Mouse (Mus musculus) left cerebral cortex, postnatal 14 days (tissue): ENCODE data around the gene Adgrv1. TPM values are rescaled to one million over a fixed set of nuclear protein-coding genes. Genes with fewer than 3 reads are reported as not detected.

Source experiments
- DNase-seq, 2 experiments: peaks; one replicate each; pipeline ENCODE4 v3.0.0; 2021 to 2022; ENCODE audit warnings: low spot score in 2 of 2, mixed read lengths in 1 of 2
- intact Hi-C: fragments of 180-260 bp; cut with DNase I; formaldehyde crosslinking; loops from one replicate; pipeline ENCODE4 v1.15.1; 2025
- total RNA-seq, 2 experiments: library from RNA; stranded (reverse); gene quantifications; 2 replicates each; pipeline ENCODE4 v1.2.3; 2021

The Adgrv1 gene
- total RNA-seq, 2 experiments from 2014 or later, result 1.7 to 1.8 TPM

DNA sequence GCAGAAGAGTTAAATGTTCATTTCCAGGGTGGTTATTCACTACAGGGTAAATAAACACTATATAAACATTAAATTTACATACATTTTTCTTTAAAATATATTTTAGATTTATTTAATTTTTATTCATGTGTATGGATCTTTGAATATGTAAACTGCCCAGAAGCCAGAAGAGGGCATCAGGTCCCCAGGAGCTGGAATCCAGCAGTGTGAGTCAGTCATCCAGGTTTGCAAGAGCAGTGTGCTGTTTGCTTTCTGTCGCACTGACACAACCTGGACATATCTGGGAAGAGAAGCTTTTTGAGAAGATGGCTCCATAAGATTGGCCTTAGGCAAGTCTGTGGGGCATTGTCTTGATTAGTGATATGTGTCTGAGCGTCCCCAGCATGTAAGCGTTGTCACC is 191.5 kb downstream of the Adgrv1 start:
- intact Hi-C loops, result no loop called here
- no peak for DNase-seq

DNA sequence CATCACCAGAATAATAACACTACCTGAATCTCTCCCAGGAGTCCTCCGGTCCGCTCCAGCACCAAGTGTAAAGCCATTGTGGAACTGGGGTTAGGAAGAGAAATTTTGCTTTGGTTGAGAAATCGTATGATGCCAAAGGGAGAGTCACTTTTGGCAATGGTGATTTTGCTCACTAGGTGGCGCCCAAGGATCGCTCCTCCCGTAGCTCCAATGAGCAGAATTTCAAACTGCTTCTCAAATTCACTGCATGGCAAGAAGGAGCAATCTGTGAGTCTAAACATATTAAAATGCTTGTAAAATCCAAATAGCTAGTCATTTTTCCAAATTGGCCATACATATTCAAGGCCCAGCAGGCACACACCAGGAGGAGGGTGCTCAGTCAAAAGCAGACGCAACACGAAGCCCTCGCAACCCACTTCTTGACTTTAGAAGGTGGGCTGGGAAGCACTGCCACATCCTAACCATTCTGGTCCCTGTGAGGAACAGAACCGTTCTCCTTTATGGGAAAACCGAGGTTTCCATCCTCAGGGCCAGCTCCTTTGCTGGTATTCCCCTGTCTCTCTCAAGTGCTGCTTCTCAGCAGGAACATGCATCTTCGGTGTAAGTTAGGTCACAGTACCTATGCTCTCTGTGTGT is 193.4 kb downstream of the Adgrv1 start:
- intact Hi-C loops, result loop anchor here (1.0 to 2.0 kb wide), 2 partner anchors 203 to 321 kb away; no protein-coding TSS in a partner anchor
- peak; percentile 86 to 92 for DNase-seq

DNA sequence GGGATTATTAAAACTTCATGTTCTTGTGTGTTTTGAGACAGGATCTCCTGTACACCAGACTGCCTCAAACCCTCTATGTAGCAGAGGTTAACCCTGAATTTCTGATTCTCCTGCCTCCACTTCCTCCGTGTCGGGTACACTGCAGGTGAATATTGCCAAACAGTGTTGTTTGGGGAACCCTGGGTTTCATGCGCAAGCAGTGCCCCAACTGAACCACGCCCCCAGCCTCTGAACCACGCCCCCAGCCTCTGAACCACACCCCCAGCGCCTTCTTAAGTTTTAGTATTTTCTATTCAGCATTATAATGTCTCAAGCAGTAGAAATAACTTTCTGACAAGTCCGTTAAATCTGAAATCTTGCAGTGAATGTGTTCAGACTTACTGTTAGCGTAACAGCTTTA is 195.9 kb downstream of the Adgrv1 start:
- no peak for DNase-seq
- intact Hi-C loops, result no loop called here

DNA sequence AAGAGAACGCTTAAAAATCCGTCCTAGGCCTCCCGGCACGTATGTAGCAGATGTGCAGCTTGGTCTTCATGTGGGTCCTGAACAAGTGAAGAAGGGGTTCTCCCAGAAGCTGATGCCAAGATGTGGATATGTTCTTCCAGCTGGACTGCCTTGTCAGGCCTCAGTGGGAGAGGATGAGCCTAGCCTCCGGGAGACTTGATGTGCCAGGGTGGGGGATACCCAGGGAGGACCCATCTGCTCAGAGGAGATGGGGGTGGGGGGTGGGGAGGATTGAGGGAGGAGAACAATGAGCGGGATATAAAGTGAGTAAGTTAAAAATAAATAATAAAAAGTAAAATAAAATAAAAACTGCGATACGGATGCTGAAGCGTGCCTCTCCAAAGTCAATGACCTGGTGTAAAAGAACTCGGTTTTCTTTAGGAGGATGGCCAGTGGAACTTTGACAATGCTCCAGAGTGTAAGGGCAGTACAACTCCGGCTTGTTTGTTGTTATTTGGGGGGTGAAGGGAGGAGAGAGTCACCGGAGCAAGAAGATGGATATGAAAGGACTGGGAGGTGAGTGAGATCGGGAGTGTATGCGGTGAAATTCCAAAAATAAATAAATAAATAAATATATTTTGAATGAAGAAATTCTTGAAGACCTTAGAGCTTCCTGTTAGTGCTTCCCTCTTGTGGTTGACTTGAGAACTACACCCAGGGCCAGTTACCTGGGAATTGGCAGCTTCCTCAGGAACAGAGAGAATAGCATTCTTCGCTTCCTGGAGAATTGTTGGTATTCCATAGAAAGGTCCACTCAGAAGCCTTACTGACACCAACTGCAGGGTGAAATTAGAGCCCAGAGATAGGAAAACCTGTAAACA is 205.8 kb downstream of the Adgrv1 start:
- intact Hi-C loops, result loop anchor here (1.0 kb wide), 1 partner anchor 565 kb away; no protein-coding TSS in a partner anchor
- peak; percentile 64 to 74 for DNase-seq

DNA sequence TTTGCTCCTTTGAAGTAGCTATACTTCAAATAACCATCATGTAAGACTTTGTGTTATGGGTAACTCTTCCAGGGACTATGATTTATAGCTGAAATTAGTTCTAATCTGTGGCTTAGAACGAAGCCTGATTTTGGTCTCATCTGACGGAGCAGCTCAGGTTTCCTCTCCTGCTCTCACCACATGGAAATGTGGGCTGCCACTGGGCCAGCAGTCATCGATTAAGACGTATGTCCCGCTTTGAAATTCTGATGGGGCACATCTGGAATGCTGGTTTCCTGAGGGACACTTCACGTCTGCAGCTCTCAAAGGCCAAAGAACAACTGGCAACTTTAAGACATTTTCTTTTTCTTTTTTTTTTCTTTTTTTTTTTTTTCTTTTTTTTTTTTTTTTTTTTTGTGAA is 207.8 kb downstream of the Adgrv1 start:
- intact Hi-C loops, result no loop called here
- DNase-seq, result no peak

DNA sequence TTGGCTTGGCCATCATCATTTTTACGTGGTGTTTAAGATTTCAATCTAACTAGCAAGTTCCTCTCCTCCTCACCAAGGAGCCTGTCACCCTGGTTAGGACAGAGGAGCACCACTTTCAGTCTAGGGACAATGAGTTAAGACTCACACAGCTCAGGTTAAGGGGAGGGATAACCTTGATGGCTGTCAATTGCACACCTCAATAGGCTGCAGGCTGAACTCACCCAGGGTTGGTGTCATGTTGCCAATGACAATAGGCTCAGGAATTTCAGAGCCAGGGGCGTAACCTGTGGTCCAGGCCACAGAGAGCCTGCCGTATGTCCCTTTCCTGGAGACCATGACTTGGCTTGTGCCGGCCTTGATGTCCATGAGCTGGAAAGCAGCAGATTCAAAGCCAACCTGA is 209.0 kb downstream of the Adgrv1 start:
- intact Hi-C loops, result no loop called here
- no peak for DNase-seq

DNA sequence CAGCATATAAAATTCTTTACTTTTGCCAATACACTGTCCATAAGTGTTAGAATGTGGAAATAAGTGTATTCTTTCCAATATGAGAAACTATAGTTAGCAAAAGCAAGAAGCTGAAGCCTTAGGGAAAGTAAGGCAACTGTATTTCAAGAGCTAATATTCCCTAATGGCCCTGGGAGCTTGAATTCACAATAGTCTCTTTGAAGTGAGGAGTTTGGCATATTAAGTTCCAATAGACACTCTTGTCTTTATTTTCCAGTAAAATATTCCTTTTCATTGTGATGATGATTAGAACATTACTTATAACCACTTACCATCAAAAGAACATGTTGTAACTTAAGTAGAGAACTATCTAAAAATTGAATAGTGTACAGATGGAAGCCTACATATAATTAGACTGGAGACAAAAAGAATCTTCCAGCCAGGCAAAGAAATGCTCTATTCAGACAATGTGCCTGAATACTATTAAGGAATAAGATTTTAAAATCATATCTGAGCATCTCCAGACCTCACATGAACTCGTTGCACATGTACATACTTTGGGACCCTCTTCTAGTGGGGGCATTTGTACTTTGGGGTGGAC is 225.0 kb downstream of the Adgrv1 start:
- DNase-seq, result no peak
- intact Hi-C loops, result no loop called here

DNA sequence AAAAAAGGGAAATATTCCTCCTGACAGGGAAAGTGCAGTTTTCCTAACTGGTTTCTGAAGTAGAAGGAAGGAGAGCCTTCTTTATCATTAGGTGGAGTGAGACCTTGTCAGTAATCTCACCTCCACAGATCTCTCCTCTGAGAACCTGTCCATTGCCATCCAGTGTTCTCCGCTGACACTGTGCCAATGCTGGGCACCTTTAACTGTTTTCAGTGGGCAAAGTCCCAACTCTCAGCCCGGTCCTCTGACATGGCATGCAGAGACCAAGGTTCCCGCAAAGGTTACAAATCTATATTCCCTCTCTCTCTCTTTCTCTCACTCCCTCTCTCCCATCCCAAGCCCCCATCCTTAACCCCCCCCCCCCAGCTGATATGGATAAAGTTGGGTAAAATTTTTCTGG is 230.1 kb downstream of the Adgrv1 start:
- intact Hi-C loops, result no loop called here
- no peak for DNase-seq

DNA sequence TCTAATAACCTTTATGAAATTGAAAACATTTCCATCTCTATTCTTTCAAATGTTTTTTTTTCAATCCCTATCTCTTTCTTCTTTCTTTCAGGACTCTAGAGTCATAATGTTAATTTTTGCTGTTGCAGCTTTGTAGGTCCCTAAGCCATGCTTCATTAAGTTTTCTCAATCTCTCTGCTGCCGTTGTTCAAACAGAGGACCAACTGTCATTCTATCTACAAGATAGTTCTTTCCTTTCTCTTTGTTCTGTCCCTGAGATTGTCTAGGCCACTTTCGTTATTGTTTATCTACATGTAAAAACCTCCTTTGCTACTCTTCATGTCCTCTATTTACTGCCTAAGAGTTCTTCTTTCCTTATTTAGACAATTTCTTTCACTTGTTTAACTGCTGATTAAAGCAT is 230.8 kb downstream of the Adgrv1 start:
- no peak for DNase-seq
- intact Hi-C loops, result no loop called here

DNA sequence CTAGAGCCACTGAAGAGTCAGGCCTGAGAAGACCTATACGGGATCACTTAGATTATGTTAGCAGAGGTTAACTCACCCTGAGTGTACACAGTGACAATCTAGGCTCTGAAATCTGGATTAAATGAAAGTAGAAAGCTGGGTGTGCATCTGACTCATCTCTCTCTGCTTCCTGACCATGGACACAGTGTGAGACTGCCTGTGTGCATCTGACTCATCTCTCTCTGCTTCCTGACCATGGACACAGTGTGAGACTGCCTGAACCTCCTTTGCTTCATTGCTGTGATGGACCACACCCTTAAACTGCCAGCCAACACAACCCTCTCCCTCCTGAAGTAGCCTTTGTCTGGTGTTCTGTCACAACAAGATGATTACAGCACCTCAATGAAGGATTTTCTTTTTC is 231.2 kb downstream of the Adgrv1 start:
- DNase-seq, result no peak
- intact Hi-C loops, result no loop called here

DNA sequence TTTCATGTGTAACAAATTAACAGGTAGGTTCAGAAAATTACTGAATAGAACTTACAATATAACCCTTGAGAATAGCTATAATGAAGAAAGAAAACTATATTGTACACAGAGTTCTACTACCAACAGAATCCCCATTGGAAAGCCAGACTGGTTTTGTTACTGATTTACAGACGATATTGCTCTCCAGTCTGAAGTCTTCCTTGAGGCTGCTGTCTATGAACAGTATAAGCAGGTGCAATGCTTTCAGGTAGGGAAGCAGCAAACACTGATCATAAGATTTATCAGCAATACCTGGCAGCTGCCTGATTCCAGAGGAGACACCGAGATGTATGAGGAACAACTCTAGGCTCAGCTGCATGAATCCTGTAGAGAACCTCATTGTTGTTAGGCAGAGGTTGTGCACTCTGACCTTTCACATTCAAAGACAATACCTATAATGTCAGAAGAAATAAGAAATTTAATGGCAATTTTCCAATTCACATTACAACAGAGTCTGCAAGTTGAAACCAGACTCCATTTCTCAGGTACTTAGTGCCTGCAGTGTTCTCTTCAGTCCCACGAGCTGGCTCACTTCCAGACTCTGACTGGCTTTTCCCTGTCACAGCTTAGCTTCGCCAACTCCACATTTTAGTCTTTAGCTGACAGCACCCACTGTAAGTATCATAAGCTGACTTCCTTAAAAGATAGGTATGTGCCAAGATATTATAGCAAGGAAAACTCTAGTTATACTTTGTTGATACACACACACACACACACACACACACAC is 247.2 kb downstream of the Adgrv1 start:
- DNase-seq, result peak; percentile 46 to 63
- intact Hi-C loops, result no loop called here

DNA sequence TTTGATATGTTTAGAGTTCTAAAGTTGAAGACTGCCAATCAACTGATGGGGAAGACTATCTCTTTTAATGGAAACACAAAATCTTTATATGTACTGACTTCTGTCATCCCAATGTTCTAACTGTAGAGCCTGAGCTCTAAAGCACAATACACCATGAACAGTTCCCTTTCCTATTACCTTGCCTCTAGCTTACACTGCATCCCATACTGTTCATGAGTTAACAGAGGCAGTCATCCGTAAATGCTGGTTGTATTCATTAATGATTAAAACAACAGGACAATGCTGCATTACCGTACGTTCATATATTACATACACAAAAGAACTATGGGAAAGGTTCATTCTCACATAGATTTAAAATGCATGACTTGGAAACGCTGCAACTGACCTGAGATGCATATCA is 251.1 kb downstream of the Adgrv1 start:
- DNase-seq, result no peak
- intact Hi-C loops, result no loop called here

DNA sequence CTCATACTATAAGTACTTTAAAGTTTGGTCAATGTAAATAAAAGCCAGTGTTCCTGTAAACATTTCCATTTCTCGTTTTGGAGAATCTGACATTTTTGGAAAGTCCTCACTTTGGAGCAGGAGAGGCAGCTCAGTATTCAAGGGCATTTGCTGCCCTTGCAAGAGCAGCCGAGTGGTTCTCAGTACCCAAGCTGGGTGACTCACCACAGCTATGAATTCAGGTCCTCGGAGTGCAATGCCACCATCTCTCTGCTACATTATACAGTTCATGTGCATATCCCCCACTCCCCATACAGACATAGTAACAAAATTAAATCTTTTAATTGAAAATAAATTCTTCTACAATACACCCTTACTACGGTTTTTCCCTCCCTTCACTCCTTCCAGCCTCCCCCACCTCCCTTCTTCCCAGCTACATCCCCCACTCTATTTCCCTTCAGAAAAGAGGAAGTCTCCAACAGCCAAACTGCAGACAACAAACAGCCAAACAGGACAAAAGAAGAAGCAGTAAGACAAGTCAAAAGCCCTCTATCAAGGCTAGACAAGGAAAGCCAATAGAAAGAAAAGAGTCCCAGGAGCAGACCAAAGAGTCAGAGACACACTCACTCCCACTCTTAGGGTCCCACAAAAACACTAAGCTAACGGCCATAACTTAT is 262.0 kb downstream of the Adgrv1 start:
- intact Hi-C loops, result loop anchor here (1.0 to 5.0 kb wide), 2 partner anchors 489 to 509 kb away; partner anchors contain the start of gene Arrdc3
- no peak for DNase-seq

DNA sequence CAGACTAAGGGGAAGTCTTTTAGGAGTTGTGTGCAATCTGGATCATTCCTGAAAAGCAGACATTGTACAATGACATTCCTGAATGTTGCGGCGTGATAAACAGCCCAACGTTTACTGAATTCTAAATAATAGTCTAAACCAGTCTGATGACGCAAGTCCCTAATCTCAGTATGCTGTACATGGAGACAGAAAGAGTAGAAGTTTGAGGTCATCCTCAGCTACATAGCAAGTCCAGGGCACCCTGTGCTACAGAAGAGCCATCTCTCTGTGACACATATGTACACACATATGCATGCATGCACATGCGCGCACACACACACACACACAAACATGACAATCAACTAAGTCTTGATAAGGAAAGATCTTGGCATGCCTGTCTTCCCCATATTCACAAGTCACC is 262.8 kb downstream of the Adgrv1 start:
- intact Hi-C loops, result loop anchor here (1.0 to 5.0 kb wide), 2 partner anchors 488 to 508 kb away; partner anchors contain the start of gene Arrdc3
- no peak for DNase-seq

DNA sequence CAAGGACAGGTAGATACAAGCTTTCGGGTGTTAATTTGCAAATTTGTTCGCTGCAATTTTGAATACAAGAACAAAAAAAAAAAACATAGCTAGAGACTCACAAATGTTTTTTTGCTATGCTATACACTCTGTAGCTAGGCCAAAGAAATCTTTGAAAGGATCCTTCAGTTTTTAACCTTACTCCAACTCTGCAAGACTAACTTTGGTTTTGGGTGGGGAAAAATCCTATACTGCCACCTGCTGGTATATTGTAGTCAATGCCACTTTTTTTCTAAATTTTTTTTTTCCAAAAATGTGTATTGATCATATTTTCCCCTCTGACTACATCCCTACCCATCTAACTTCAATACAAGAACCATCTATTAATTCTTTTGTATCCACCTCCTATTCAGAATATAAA is 263.4 kb downstream of the Adgrv1 start:
- intact Hi-C loops, result no loop called here
- peak in 1 of 2 experiments; percentile 17 for DNase-seq

DNA sequence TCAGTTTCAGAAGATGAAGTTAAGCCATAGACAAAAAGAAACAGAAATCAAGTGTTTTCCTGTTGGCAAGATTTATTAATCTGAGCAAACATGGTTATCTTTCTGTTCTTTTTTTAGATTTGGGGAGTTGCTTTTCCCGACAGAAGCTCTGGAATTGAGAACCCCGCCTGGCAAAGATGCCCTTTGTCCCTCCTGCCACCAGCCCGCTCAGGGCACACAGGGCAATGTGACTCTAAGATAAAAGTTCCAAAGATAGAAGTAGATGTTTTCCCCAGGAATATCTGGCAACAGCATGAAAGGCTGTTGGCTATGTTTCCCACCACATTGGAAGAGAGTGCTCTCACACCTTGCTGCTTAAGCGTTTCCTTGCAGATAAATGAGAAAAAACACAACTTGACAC is 264.0 kb downstream of the Adgrv1 start:
- no peak for DNase-seq
- intact Hi-C loops, result no loop called here

DNA sequence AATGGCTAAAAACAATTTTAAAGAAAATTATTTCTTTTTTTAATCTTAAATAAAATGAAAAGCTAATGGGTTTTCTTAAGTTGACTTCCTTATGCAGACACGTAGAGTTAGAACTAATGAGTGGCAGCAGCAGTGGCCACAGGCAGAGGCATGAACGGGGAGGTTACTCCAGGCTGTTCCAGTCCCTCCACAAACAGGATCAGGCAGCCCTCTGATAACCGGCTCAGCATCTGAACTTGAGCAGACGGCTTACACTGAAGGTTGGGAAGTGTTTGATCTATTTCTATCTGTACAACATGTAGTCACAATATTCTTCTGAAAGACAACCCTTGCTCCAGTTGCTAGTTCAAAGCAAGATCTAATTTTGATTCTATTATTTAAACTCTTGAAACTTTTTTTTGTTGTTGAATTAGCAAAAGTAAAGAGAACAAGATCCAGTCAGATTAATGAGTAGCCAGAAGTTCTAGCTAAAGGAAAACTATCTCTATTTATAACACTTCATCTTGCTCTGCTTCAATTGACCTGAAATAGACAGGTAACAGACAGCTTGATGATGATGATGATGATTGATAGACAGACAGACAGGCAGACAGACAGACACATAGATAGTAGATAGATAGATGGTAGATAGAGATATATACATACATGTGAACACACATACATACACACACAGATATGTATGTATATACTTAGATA is 265.1 kb downstream of the Adgrv1 start:
- intact Hi-C loops, result no loop called here
- DNase-seq, result no peak

DNA sequence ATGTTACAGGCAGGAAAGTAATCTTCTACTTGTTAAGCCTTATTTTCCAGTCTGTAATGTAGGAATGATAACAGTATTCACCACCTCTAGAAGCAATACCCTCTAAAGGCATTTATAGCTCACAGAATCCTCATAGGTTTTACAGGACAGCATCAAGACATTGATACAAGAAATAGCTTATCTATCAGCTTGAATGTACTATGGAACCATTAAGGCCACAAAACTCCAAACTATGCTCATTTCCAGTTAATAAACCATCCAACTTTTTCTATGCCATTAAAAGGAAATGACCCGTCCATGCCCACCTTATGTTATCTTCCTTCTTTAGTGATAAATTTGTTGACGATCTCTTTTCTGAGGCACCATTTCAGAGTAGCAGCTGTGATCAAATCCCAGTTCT is 272.6 kb downstream of the Adgrv1 start:
- intact Hi-C loops, result no loop called here
- no peak for DNase-seq

DNA sequence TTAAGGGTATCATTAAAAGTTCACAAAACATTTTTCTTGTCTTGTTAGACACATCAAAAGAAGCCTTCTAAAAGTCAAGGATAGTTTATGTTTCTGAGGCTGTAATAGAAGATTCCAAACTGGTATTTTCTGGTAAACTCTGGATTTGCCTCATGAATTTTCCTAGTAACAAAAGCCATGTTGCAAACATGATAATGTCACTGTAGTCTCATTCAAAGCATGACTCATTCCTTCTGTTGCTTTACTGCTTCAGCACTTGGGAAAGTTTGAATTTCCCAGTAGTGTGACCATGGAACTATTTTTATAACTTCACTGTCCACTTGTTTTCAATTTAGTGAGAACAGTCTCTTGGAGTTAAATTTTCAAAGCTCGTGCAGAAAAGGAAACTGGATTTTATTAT is 274.2 kb downstream of the Adgrv1 start:
- DNase-seq, result peak in 1 of 2 experiments; percentile 30
- intact Hi-C loops, result no loop called here
